17 mouse cellular contexts compared by ENCODE assay signal in genomic region chr1:148675516-148675915, GRCm38 (mm10).
"Had no signal": no experiment of that assay in that cellular context is flagged by ENCODE, and none has a peak within 500 bp of the region (broad histone marks: within the 10 kb centered on the region; RNA-seq: fewer than 3 reads in every experiment).

No protein-coding gene starts in this region.

- DNase-seq: cerebellum, adult 8-10 months; cerebellum, adult 9-10 months; cerebellum, adult 9-11 months; cerebellum, postnatal 10 days; cerebellum, postnatal 14 days; cerebellum, postnatal 25 days; cerebellum, postnatal 36 days; embryo, embryonic 11 days; forebrain, postnatal 0 days; gastrocnemius, adult 2 months; gastrocnemius, postnatal 10 days; gastrocnemius, postnatal 14 days; gastrocnemius, postnatal 36 days had no signal

- ATAC-seq: forebrain, embryonic 13.5 days; forebrain, embryonic 14.5 days; forebrain, embryonic 15.5 days; forebrain, embryonic 16.5 days; forebrain, postnatal 0 days had no signal
